Mouse (Mus musculus) frontal cortex, postnatal 14 days (tissue): ENCODE data around the gene Gusb.

Experiments
- DNase-seq, 2 experiments: peaks; one replicate each; pipeline ENCODE4 v3.0.0; 2022; ENCODE audit warnings: low spot score in 2 of 2

The Gusb gene

DNA sequence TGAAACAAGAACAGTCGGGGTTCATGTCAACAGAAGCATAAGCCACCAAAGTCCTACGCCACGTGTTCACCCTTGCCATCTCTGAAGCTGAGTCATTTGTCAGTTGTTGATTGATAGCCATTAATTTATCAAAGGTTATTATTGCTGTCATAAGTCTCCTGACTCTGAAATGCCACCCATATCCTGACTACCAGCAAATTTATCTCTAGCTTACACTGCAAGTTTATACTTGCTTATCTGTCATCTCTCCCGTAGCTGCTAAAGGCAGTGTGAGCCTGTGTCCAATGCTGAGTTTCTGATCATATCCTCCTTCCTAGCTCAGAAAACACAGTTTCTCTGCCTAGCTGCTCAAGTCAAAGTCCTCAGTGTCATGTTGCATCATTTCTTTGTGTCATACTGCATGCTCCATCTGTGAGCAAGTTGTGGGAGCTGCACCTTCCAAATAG, 28.0 kb downstream of the Gusb start:
- DNase-seq, result no peak

DNA sequence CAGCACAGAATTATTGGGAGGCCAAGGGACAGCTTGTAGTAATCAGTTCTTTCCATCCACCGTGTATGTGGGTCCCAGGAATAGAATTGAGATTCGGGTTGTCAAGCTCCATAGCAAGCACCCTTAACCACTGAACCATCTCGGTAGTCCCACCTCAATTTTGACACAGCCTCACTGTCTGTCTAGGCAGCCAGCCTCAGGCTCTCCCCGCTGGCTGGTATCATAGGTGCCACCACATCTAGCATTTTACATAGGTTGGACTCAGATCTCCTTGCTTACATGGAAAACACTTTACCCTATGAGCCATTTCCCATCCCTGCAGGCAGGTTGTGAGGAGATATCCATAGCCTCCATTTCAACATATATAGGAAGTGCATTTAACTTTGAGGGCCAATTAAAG, 28.5 kb downstream of the Gusb start:
- no peak for DNase-seq

DNA sequence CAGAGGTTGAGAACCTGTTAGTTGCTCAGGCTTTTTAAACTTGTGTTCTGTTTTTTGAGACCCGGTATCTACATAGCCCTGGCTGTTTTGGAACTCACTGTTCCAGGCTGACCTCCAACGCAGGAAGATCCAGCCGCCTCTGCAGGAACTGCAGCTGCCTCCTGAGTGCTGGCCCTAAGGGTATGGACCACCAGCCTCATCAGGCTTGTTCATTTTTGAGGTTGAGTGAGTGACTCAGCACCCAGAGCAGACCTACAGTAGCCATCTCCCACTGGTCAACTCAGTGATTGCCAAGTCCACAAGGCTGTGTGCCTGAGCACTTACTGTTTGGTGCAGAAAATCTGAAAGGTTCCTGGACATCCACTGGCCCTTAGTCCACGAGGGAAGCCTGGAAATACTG, 31.4 kb downstream of the Gusb start:
- no peak for DNase-seq

DNA sequence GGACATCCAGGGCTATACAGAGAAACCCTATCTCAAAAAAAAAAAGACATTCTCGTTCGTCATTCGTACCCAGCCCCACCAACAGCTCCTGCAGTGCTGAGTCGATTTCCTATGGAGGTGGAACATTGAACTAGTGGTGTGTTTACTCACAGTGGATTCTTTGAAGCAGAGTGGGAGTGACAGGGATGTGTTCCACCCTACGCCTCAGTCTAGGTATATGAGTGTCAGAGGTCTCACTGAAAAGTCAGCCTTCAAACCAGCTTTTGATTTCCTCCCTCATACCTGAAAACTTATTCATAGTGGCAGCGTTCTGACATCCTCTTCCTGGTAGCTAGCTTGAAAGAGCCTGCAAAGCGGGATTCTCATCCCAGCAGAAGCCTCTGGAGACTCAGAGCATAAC, 34.4 kb downstream of the Gusb start:
- DNase-seq, result no peak

DNA sequence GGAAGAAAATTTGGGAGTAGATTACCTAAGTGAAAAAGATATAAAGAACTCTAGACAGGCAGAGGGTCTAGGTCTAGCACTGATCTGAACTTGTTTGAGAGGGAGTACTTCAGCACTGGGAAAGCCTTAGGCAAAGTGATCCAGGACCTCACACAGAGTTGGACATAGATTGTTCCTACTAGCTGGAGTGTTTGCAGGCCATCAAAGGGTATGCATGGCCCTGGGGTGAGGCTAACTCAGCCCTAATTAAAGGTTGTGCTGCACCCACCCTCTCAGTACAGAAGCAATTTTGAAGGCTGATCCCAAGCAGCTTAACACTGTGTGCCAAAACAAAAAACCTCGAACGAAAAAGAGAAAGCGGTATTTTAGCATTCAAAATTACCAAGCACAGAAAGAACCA, 36.4 kb downstream of the Gusb start:
- no peak for DNase-seq

DNA sequence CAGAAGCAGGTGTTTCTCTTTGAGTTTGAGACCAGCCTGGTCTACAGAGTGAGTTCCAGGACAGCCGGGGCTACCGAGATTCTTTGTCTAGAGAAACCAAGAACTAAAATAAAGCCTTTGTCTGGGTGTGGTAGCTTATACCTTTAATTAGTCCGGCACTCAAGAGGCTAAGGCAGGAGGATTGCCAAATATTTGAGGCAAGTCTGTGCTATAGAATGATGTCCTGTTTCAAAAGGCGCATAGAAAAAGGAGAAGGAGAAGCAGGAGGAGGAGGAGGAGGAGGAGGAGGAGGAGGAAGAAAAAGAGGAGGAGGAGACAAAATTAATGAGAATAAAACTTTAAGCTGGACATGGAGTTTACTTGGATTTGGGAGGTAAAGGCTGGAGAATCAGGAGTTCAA, 39.6 kb downstream of the Gusb start:
- no peak for DNase-seq

DNA sequence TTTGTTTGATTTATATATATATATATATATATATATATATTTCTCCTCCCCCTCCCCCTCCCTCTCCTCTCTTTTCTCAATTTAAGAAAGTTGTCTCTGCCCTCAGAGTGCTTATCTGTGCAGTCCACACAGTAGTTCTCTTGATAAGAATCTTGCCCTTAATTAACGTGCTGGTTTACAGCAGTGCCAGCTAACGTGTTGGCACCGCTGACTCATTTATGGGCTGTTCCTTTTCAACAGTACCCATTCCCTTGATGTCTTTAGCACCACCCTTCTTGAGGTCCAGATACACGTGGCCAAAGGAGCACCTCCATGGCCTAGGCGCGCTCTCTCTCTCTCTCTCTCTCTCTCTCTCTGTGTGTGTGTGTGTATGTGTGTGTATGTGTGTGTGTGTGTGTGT, 47.1 kb downstream of the Gusb start:
- DNase-seq, result no peak

DNA sequence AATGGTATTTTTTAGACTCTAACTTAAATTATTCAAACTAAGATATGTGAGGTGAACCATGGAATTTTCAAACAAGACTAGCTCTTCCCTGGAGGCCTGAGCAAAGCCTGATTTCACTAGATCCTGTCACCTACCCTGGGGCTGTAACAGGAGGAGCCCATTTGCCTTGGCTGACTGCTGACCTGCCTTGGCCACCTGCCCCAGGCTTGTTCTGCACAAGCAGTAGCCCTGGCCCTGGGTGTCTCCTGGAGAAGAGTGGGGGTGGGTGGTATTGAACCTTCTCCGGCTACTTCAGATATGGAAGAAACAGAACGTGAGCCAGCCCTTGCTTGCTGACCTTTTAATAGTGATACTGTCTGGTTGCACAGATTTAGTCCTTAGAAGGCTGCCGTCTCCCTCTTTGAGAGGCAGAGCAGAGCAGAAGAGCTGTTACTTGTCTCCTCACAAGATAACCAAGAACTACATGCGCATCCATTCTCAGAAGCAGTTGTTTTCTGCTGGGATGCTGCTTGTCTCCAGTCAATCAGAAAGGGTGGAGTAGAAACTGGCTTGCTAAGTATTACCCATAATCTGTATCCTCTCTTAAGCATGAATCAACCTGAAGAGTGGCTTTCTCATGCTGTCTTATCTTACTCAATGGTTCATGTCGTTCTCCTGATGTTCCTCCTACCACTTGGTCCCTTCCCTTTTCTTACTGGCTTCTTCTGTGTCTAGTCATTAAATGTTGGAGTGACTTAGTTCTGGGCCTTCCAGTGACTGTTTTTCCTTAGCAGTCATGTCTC, 48.2 kb downstream of the Gusb start:
- DNase-seq, result no peak

DNA sequence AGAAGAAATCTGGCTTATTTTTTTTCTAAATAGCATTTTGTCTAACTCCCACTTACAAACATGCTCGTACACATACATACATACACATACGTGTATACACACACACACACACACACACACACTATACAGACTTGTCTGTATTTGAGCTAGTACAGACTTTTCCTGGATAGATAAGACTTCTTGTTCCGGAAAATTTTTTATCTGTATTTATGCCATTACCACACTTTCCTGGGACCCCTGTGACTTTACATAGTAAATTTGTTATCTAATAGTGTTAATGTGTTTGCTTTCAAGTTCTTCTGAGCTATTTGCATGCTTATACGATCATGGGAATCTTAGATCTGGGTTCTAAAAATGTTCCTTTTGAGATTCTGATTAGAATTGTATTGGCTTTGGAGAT, 50.7 kb downstream of the Gusb start:
- DNase-seq, result no peak

DNA sequence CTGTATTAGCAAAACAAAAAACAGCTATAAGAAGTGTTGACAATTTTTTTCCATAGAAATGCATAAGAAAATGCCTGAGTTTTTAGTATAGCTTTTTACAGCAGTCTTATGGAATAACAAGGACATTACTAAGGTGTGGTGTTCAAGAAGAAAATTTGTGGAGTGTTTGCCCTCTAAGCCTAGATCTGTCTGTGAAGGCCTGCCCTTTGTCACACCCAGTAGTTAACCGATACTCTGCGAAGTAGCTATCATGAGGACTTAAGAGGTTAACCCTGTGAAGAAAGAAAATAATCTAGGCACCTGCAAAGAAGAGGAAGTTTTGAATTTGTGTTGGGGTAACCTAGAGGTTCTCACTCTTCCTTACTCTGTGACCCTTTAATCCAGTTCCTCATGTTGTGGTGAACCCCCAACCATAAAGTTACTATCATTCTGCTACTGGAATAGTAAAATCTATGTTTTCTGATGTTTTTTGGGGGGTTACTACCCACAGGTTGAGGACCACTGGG, 55.3 kb downstream of the Gusb start:
- DNase-seq, result no peak

DNA sequence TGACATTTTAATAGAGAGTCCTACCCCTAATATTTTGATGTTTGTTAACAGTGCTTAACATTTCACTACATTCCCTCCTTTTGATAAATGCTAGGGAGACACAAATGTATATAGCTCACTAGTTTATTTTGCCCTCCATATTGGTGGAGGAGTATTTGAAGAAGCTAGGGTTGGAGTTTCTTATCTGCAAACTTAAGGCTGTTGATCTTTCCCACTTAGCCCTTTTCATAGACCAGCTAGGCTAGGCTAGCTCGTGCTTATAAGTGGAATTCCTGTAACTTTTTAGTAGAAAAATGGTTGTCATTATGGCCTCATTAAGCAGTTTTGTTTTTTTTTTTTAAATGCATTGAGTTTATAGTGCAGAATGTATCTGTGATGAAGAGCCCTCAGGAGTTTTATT, 59.4 kb downstream of the Gusb start:
- no peak for DNase-seq

DNA sequence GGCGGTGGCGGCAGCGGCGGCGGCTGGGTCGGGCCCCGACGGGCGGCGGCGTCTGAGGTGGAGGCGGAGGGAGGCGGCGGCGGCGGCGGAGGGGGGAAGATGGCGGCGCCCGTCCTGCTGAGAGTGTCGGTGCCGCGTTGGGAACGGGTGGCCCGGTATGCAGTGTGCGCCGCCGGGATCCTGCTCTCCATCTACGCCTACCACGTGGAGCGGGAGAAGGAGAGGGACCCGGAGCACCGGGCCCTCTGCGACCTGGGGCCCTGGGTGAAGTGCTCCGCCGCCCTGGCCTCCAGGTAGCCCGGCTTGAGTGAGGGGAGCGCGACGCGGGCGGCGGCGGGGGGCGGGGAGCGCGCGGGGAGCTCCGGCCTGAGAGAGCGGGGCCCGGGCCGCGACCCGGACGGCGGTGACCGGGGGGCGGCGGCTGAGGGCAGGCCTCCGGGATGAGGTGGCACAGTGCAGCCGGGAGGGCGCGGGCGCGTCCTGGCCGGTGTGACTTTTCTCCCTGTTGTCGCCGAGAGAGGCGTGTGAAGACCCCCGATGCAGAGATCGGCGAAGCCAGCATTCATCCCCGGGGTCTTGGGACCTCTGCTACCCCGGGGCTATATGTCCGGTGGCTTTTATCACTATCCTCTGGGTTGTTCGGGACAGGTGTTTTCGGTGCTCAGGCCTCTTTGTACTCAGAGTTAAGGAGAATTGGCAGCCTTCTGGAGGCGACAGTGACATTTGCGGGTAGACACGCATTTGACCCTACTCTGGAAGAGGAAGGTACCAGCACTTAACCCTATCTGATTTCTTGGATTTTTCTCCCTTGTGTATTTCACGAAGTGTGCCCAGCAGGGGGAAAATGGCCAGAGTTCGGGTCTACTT, 60.5 kb downstream of the Gusb start:
- peak; percentile 13 to 18 for DNase-seq

DNA sequence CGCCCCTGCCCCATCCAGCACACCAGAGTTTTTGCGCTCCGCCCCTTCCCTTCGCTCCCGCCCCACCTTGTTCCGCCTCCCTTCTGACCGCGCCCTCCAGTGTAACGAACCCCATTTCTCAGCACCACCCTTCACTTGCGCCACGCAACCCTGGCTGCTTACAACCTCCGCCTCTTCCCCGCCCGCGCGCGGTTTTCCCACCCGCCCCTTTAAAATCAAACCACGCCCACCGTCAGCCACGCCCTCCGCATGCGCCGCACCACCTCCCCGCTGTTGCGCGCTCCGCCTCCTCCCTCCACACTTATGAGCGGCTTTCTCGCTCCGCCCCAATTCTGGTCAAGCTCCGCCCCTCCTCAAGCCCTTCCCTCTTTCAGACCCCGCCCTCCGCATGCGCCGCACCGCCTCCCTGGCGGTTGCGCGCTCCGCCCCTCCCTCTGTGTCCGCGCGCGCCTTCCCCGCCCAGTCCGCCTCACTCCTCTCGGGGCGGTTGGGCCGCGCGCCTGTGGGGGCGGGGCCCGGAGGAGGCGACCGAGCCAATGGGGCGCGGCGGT, 61.3 kb downstream of the Gusb start, which contains the start of gene Vkorc1l1:
TSS of gene Vkorc1l1 (plus strand) at position 476 of the 551 bp plus-strand sequence.
- DNase-seq, result peak; percentile 97

DNA sequence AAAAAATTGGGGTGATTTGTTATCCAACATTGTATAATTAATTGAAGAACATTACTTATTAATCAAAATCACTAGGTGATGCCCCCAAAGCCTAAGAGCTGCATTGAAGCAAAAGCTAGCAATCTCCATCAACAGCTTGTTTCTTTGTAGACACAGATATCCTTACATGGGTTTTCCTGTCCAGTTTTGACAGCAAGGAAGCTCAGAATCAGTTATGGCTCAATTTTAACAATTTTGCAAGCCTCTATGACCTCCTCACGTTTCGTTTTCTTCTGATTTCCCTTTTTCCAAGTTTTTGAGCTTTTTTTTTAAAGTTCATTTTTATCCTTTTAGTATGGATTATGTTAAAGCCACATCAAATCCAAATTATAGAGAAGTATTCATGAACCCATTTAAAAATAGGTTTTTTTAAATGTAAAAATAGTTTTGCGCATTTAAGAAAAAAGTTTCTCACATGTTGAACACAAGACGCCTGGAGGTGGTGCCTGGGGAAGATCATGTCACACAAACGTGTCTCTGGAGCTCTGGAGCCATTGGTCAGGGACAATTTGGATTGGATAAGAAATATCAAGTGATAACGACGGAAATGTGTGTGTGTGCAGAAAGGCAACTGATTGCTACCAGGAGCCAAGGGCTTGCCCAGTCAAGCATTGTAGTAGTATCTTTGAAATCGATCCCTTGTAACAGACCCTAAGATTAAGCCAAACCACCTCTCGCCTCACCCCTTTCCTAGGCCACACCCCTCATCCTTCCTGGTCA, 61.9 kb downstream of the Gusb start:
- DNase-seq, result no peak

DNA sequence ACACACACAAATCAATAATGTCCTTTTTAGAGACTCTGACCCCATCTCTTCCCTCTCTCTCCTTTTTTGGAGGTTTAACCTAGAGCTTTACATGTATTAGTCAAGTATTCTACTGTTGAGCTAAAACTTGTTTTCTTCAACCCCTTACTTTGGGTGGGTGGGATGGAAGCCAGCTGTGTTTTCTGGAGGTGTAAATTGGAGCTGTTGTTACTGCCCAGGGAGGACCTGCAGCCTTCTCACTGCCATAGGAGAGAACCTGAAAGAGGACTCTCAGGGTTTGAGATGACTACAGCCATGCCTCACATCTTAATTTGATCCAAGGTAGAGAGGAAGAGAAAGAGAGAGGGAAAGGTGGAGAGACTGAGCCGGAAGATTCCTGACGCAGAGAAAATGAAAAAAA, 62.6 kb downstream of the Gusb start:
- DNase-seq, result no peak
